Mouse (Mus musculus) brain, embryonic 18.5 days (tissue): Measurements from ENCODE around the gene Raver1.

ENCODE experiments used
- DNase-seq: peaks from one replicate; pipeline ENCODE4 v3.0.0-alpha.2; 2012; ENCODE audit warnings: low read depth, low spot score

The Raver1 gene

DNA sequence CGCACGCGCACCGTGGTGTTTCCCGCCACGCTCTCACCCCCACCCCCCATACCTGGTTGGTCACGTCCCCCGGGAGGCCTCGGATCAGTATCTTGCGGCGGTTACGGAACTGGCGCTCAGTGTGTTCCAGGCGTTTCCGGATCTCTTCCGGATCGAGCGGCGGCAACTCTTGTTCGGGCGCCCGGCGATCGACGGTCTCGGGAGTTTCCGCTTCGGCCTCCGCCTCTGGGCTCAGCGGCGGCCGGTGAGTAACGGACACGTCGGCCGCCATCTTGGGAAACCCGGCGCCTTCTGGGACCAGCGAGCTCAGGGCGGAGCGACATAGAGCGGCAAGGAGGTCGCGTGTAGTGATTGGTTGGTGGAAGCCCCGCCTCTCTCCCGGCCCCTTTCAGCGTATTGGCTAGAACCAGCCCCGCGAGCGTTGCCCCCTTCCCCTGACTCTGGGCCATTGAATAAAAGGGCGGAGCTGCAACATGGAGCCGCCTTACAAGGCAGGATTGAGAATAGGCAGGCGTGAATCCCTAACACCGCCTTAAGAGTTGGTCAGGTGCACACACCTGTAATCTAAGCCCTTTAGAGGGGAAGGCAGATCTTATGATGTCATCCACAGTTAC, at the start of gene Raver1, which contains the start of gene Gm38431:
Raver1 (minus strand) TSS at position 302 of the 614 bp plus-strand sequence.
Gm38431 (minus strand) TSS at position 291 of the 614 bp plus-strand sequence.
- DNase-seq: peak; percentile 96

DNA sequence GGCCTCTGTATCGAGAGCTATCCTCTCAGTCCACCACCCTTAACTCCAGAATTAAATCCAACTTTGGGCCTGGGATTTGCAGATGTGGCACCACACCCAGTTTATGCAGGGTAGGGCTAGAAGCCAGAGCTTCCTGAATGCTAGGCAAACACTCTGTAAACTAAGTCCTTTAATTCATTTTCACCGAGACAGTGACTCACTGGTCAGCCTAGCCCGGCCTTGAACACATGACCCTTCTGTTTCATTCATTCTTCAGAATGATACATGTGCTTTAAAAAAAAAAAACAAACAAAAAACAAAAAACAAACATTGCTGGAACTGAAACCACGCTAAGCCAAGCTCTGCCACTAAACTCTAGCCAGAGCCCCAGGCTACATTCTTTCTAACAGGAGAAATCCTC, 46.6 kb upstream of the Raver1 start:
- DNase-seq: no peak

DNA sequence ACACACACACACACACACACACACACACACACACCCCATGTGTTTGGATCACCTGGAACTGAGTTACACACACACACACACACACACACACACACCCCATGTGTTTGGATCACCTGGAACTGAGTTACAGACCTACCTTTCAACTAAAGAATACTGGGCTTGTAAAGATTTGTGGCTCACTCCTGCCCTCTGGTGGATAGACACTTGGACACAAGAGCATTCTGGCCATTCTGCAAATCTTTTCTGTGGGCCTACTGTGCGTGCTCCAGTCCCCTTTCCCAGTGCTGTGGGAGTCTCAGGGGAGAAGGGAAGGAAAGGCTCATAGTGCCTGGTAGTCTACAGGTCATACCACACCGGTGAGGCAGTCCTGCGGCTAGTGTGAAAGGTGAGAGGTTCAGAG, 45.4 kb upstream of the Raver1 start:
- no peak for DNase-seq

DNA sequence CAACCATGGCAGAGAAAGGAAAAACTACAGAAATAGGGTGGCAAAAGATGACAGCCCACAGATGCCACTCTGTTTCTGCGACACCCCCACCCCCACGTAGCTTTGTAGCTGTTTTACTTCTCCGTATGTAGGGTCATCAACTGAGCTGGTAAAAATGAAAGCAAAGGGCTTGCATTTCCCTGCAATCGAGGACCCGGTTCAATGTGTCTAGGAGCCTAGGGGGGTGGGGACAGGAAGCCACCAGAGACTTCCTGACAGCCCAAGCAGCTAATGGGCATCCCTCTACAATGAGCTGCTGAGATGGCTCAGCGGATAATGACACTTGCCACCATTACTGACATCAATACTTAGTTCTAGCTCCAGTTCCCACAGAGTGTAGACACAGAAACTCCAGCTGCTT, 44.6 kb upstream of the Raver1 start:
- DNase-seq: no peak

DNA sequence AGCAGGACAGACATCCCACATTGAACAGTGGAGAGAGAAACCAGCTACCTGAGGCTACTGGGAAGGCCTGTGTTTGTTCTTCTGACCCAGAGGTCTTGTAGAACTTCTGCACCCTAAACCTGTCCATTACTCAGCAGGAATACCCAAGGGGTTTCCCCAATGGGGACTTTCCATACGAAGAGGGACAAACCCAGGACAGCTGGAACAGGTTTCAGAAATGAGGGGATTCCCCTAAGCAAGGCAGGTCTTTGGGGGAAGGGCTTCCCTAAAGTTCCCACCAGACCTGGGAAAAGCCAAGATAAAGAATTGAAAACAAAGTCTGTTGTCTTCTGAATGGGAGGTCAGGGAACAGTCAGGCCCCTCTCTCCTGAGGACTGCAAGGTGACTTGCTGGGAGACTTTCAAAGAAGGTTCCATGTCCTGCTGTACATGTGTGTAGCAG, 44.2 kb upstream of the Raver1 start:
- no peak for DNase-seq

DNA sequence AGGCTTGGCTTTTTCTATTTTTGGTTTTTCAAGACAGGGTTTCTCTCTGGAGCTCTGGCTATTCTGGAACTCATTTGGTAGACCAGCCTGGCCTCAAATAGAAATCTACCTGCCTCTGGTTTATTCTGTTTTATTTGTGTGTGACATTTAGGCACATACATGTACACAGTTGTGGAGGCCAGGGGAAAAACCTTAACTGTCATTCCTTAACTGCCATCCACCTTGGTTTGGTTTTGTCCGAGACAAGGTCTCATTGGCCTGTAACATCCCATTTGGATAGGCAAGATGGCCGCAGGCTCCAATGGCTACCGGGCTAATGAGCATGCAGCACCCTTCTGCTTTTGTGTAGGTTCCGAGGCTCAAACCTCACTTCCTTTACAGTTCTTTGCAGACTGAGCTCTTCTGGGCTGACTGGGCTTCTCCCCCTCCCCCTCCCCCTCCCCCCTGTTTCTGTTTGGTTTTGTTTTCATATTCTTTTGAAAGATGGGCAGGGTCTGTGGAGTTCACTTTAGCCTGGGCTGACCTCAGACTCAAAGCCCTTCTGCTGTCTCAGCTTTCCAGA, 43.6 kb upstream of the Raver1 start:
- no peak for DNase-seq

DNA sequence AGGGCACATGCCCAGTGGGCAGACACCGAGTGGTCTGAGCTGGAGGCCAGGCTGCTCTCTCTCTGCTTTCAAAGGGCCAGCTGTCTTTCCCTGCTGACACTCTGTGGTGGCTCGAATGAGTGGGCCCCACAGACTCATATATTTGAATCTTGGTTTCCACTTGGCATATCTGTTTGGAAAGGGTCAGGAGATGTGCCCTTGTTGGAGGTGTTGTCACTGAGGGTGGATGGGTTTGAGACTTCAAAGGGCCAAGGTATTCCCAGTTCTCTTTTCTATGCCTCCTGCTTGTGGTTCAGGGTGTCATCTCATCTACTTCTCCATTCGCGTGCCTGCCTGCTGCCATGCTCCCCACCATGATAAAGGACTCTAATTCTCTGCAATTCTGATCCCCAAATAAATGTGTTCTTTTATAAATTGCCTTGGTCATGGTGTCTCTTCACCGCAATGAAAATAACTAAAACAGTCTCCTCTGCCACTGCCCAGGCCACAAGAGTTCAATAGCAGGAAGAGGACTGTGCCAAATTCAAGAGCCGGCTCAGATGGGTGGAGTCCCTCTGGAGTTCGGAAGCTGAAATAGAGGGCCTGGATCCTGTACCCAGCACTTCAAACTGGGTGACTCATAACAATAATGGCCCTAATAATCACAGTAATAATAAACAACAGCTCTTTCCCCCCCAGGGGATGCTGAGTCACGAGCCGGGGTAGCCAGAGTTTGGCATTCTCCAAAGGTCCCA, 43.0 kb upstream of the Raver1 start:
- DNase-seq: no peak

DNA sequence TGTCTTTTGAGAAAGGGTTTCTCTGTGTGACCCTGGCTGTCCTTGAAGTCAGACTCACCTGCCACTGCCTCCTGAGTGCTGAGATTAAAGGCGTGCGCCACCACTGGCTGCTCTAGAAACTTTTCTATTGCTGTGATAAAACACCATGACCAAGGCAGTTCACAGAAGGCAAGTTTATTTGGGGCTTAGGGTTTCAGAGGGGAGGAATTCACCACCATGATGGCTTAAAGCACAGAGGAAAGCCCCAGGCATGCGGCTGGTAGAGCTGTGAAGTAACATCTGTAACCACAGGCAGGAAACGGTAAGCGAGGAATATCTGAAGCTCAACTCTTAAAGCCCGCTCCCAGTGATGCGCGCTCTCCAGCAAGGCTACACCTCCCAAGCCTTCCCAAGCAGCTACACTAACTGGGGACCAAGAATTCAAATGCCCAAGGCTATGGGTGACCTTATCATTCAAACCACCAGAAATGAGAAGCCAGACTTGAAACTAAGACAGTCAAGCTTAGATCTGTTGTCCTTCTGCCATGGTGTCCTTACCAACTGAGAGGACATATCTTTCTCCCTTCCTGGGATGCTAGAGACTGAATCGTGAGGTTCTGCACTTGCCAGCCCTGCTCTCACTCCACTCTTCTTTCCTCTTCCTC, 41.4 kb upstream of the Raver1 start:
- no peak for DNase-seq

DNA sequence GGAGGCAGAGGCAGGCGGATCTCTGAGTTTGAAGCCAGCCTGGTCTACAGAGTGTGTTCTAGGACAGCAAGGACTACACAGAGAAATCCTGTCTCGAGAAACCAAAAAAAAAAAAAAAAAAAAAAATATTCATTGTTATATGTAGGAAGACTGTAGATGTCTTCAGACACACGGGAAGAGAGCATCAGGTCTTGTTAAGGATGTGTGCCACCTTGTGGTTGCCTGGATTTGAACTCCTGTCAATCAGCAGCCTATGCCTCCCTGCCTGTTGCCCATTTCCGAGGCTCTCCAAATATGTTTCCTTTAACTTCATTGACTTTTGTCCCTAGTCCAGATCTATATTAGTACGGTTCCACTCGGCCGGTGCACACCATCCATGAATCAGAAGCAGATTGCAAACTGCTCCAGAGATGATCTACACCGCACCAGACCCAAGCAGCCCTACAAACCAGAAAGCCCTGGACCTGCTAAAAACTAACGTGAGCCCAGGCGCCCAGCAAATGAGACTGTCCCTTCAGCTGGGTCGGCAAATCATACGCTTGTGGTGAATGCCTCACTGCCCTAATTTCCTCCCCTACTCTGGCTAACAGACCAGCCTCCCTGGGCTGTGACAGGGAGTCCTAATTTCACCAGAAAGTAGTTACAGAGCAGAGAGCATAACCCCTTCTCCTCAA, 40.4 kb upstream of the Raver1 start:
- DNase-seq: no peak

DNA sequence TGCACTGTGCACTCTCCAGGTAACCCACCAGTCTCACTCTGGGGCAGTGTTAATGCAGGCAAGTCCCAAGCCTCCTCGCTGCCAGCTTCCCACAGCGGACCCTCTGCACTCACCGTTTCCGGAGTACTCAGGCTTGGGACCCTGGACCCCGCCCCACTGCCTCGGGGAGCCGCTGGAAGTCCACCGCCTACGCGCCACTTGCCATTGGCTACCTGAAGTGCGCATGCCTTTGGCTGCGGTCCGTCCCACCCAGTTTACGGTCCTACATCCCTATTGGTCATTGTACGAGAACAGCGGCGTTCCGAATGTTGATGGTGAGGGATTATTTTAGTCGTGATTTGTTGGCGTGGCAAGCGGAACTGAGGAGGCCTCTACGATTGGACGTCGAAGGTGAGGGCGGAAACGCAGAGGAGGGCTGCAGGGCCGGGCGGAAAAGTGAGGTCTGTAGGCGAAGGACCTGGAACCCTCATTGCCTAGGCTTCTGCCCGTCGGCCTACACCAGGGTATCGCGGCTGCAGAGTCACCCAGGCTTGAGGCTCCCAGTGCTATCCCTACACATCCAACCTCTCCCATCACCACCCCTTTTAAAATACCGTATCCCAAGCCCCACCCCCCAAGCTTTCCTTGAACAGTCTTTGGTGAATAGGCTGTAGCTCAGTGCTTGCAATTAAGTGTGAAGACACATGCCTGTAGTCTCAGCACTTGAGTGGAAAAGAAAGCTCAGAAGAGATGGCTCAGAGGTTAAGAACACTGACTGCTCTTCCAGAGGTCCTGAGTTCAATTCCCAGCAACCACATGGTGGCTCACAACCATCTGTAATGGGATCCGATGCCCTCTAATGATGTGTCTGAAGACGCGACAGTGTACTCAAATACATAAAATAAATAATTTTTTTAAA, 39.5 kb upstream of the Raver1 start, which contains the start of gene Tyk2:
Tyk2 (minus strand) TSS at position 185 of the 898 bp plus-strand sequence.
- peak; percentile 97 for DNase-seq

DNA sequence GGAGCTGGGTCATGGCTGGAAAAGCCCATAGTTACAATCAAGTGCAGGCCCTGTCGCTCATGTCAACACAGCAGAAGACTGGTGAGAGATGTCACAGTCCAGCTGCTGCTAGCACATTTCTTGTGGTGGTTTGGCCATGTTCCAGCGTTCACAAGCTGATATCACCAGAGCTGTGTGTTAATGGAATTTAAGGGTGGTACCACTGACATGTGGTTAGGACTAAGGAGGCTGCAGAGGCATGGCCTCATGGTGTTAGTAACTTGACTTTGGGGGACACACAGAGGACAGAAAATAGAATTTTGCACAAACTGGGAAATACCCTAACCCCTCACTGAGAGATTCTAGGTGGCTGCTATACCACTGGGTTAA, 34.4 kb upstream of the Raver1 start:
- DNase-seq: no peak

DNA sequence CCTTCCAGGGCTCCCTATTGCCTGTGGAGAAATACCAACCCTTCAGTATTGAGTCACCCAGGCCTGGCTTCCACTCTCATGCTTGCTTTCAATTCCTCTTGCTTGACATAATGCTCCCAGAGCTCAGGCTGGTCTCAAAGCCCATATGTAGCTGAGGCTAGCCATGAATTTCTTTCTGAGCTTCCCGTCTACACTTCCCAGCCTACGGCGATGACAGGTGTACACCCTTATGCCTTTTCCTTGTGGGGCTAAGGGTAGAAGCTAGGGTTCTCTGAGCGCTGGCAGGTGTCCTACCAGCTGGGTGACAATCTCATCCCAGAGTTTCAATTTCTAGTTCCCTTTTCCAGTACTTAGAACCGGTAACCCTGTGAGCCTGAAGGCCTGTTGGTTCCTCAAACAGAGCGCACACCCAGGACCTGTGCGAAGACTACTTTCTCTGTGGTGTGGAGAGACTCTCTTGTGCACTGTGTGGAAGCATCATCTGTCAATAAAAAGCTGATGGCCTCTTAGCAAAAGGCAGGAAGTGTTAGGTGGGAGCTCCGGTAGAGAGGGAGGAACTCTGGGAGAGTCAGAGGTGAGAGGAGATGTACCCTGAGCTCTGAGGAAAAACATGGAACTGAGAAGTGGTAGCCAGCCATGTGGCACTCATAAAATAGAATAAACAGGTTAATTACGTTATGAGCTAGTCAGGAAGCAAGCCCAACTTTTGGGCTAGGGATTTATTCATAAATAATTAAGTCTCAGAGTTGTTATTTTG, 33.9 kb upstream of the Raver1 start:
- DNase-seq: no peak

DNA sequence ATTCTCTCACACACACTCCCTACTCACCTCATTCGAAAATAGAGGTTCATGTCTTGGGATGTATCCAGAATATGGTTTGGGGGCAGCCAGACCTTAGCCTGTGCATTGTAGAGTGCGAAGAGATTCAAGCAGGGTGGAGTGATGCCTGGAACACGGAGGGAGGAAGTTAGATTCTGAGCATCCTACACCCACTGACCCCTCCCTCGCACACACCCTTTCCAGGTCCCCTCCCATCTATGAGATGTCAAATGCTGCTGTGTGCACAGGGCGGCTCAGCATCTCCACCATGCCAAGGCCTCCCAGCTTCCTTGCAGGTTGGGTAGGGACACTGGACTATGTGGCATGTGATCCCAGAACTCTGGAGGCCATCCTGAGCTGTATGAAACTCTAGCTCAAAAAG, 33.0 kb upstream of the Raver1 start:
- DNase-seq: no peak

DNA sequence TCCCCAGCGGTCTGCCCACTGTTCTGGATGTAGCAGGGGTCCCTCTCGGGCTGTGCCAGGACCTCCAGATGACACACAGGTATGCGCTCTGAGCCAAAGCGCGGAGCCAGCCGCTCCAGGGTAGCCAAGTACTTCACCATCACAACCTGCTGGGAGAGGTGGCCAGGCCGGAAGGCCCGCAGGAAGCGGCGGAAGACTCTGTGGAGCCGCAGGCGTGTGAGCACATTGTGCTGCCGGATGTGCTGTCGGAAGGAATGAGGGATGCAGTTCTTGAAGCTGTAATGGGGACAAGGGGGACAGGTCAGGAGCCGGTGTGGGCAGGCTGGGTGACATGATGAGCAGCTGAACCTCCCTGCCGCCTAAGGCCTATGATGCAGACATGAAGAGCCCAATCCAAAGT, 29.7 kb upstream of the Raver1 start:
- DNase-seq: no peak

DNA sequence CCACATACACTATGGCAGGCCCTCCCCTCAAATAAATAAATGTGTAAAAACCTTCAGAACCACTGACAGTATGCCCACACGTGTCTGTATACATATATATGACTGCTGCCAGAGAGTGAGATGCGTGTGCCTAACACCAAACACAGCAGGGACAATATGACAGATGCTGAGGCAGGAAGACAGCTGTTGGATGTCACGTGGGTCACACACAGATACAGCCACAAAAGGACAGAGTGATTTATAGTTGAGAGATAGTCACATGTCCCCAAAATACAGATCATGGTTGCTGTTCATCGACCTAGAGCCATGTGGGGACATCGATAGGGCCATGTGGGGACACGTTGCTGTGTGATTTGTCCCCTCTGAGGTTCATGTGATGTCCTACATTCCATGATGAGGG, 25.3 kb upstream of the Raver1 start:
- no peak for DNase-seq

DNA sequence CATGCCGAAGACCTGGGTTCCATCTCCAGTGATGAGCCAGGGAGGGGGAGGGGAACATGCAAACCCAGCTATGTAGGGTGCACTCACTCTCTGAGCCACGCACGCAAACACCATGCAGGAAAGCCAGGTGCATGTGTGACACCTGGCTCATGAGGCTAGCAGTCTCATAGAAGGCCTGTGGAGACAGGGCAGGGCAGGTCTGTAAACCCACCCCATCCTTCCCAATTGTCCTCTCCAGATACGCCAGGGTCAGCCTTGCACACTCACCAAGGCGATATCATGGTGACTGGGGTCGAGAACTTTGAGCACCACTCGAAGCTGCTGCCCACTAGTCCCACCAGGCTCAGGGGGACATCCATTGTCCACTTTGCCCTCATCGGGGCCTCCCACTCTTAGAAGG, 23.3 kb upstream of the Raver1 start:
- DNase-seq: no peak

DNA sequence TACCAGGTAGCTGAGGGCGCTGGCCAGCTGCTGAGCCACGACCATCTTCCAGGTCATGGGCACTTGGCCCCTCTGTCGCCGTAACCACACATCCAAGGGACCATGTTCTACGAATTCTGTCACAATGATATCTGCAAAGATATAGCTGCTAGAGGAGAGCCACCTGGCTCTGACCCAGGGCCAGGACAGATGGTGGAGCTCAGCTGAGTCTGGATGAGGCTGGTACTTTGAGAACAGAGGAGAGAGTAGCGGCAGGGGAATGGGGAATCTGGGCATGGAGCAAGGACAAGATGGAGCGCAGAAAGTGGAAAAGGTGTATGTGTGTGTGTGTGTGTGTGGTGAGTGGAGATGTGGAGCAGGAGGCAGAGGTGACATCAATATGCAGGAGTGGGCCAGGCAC, 22.4 kb upstream of the Raver1 start:
- DNase-seq: no peak

DNA sequence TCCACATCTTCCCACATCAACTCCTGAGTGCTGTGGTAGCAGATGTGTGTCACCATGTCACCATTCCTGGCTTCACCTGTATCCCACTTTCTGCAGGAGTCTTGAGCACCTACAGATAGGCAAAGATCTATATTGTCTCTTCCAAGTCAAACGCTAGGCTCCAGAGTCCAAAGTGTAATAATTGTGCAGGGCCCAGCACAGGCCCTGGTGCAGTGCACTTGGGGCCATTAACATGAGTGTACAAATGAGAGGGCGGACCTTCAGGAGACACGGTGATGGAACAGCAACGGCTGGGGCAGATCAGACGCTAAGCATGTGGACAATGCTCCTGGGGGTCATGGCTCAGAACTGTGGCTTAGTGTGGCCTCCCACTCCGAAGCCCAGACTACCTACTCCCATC, 21.9 kb upstream of the Raver1 start:
- DNase-seq: no peak

DNA sequence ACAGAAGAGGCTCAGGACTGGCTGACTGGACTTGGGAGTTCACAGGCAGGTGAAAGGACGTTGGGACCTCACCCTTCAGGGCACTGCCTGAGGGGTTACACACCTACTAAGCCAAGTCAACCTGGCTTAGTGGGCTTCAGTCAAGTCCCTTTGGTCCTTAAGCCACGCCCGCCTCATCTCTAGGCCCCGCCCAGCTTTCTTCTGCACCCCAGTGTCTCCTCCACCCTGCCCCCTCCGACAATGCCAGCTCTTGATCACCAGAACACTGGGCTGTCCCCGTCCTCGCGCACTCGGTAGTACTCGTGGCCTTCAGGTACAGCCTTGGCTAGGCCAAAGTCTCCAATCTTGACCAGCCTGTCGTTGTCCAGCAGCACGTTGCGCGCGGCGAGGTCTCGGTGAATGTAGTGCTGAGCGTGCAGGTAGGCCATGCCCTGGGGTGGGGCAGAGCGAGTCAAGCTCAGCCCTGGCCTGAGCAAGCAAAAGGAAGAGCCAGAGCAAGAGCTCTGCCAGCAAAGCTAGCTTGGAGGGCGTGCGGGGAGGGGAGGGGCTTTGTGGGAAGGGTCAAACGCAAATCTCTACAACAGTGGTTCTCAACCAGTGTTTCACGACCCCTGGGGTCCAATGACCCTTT, 15.9 kb upstream of the Raver1 start:
- DNase-seq: no peak
